Mouse (Mus musculus) midbrain, embryonic 12.5 days (tissue): ENCODE measurements at regions not wholly inside any gene's neighbourhood (a gene's known extent, or its start where the extent isn't known, plus 50 kb on each side); places are given as distances from the start of the nearest gene placed in this dataset.

Source experiments
- ATAC-seq: fragments of 200-750 bp; cut with Nextera tagmentation; 2 replicates; pipeline ENCODE4 v1.8.0; 2017; ENCODE audit warnings: low read depth, moderate TSS enrichment, moderate library complexity; ENCODE audit not compliant: low FRiP score
- H3K27ac ChIP-seq: fragments of 300-500 bp; sonication (generic); replicated peaks from 2 replicates; pipeline ENCODE4 v1.5.1; 2016; ENCODE audit warnings: mild to moderate bottlenecking
- H3K27me3 ChIP-seq: fragments of 300-500 bp; sonication (generic); 2 replicates; pipeline ENCODE4 v1.6.1; 2016; ENCODE audit warnings: mild to moderate bottlenecking
- H3K36me3 ChIP-seq: fragments of 300-500 bp; sonication (generic); 2 replicates; pipeline ENCODE4 v1.6.1; 2016
- H3K4me1 ChIP-seq: fragments of 300-500 bp; sonication (generic); 2 replicates; pipeline ENCODE4 v1.6.1; 2016
- H3K4me2 ChIP-seq: fragments of 300-500 bp; sonication (generic); replicated peaks from 2 replicates; pipeline ENCODE4 v1.6.1; 2016; ENCODE audit warnings: mild to moderate bottlenecking, moderate library complexity
- H3K4me3 ChIP-seq: fragments of 300-500 bp; sonication (generic); 2 replicates; pipeline ENCODE4 v1.5.1; 2016; ENCODE audit warnings: mild to moderate bottlenecking
- H3K9ac ChIP-seq: fragments of 300-500 bp; sonication (generic); replicated peaks from 2 replicates; pipeline ENCODE4 v1.6.1; 2016; ENCODE audit warnings: mild to moderate bottlenecking, moderate library complexity
- H3K9me3 ChIP-seq: fragments of 300-500 bp; sonication (generic); 2 replicates; pipeline ENCODE4 v1.6.1; 2016; ENCODE audit warnings: mild to moderate bottlenecking
- WGBS: fragments of 180-500 bp; shearing (Covaris S2); methylation state at CpG from one replicate; pipeline ENCODE4 v1.1.7; 2016; 5-methylcytosine and 5-hydroxymethylcytosine counted together

DNA sequence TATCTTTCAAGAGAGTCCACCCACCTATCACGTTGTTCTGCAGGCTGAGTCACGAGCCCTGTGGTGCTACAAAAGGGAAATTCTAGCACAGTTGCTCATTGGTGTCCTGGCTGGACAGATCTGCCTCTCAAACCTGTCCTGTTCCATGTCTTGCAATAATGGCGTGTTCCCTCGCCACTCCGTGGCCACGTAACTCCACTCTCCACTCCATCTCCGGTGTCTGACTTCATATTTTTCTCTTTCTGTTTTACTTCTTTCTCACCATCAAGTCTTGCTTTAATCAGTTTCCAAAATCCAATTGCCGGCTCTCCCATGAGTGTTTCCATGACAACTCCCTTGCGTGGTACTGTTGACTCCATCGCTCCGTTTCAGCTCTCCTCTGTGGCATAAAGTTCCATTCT, 107.1 kb upstream of the Oxgr1 start:
- Histone ChIP-seq H3K4me1 (0 out of 2 replicates have a peak, but pooled peaks cover under 1% of the 10 kb centered on the region), H3K9ac (no peak overlapping the region), H3K27ac (no peak overlapping the region), H3K36me3 (no peaks in the 10 kb centered on the region), H3K9me3 (no peaks in the 10 kb centered on the region), H3K4me3 (no peak overlapping the region), H3K4me2 (no peak overlapping the region), H3K27me3 (peaks cover 27% of the 10 kb centered on the region; the same call in 1 of the 2 replicates)
- 90% methylated on average over 11 of the region's 11 CpGs for WGBS
- ATAC-seq = no peak

DNA sequence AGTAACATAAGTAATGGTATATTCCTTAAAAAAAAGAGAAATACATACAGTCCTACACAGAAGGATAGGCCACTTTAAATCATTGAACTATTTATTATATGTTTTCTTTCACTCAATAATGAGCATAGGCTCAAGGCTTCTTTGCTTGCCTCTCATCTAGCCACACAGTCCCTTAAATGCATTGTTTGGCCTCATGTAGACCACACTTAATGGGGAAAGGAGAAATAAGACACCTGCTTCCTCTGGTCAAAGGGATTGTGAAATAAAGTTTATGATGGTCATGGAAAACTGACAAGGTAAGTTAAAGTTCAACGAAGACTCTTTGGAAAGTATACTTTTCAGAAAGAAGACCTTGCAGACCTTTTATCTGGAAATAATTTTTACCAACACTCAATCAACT, 108.4 kb upstream of the Oxgr1 start:
- no peaks in the 10 kb centered on the region for H3K9me3 ChIP-seq
- no peak overlapping the region for H3K4me3 ChIP-seq
- H3K4me1 ChIP-seq = peaks cover 13% of the 10 kb centered on the region
- H3K36me3 ChIP-seq = no peaks in the 10 kb centered on the region
- H3K27ac ChIP-seq = no peak overlapping the region
- no peak overlapping the region for H3K4me2 ChIP-seq
- peaks cover 22% of the 10 kb centered on the region; the same call in 1 of the 2 replicates for H3K27me3 ChIP-seq
- WGBS = 91% methylated on average over 1 of the region's 1 CpGs
- H3K9ac ChIP-seq = no peak overlapping the region
- no peak for ATAC-seq

DNA sequence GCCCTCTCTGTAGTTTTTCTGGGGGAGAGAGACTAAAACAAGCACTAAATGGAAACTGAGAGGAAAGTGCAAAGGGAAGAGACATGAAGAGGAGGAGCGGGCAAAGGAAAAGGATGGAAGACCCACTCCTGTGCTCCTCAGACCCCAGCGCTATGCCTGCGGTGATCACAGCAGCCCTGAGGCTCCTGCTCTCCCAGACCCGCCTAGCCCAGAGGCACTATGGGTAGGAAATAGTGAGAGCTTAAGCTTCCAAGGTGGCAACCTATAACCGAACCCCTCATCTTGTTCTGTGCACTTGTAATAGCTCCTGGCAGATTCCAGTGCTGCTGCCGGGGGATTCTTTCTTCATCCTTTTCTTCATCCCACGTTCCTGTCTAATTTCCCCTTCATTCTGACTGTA, 112.2 kb upstream of the Oxgr1 start:
- H3K4me3 ChIP-seq = no peak overlapping the region
- 0 out of 2 replicates have a peak, but pooled peaks have one; percentile 41 for ATAC-seq
- H3K9ac ChIP-seq = no peak overlapping the region
- no peak overlapping the region for H3K27ac ChIP-seq
- H3K27me3 ChIP-seq = peaks cover 20% of the 10 kb centered on the region
- 32% methylated on average over 7 of the region's 7 CpGs for WGBS
- no peaks in the 10 kb centered on the region for H3K36me3 ChIP-seq
- H3K4me2 ChIP-seq = peak overlapping the region; percentile 8
- H3K9me3 ChIP-seq = no peaks in the 10 kb centered on the region
- peaks cover 19% of the 10 kb centered on the region for H3K4me1 ChIP-seq

DNA sequence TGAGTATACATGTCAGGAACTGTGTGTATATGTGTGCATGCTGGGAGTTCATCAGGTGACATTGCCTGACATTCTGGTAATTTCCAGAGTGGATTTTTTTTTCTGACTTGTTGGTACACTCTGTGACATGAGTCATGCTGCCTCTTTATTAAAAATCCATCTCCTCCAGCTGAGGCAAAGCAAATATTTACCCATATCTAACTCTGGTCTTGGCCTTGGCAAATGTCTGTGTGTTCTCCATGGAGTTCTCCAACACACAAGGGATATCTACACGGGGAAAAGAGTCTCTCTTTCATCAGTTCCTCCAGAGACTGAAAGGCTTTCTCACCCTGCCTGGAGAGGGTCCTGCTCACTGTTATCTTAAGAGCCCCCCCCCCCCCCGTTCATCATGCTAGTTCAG, 111.3 kb upstream of the Mbnl2 start:
- H3K27me3 ChIP-seq = no peaks in the 10 kb centered on the region
- H3K36me3 ChIP-seq = no peaks in the 10 kb centered on the region
- H3K4me2 ChIP-seq = no peak overlapping the region
- no peak overlapping the region for H3K4me3 ChIP-seq
- H3K27ac ChIP-seq = no peak overlapping the region
- 66% methylated on average over 2 of the region's 2 CpGs for WGBS
- no peak for ATAC-seq
- no peak overlapping the region for H3K9ac ChIP-seq
- H3K9me3 ChIP-seq = no peaks in the 10 kb centered on the region
- H3K4me1 ChIP-seq = no peaks in the 10 kb centered on the region

DNA sequence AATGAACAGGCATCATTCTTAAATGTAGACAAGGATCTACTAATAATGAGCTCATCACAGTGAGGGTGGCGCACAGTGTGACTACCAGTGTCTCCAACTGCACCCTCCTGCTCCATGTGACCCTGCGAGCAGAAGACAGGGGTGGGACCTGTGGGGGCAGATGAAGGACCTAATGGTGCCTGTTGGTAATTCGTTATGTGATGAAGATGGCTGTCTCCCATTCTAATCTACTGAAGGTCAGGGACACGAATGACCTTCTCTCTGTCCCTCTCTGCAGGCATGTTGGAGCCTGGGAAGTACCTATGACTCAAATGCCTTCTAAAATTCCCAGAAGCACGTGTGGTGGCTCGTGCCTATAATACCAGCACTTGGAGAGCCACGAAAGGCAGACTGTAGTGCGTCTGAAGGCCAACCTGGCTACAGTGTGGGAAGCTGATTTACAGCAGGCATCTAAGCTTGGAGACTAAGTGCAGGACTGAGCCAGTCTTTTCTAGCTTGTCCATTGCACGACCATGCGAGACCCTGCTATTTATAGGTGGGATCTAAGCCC, 109.9 kb upstream of the Mbnl2 start:
- Histone ChIP-seq H3K27me3 (no peaks in the 10 kb centered on the region), H3K9ac (no peak overlapping the region), H3K4me3 (no peak overlapping the region), H3K4me2 (no peak overlapping the region), H3K4me1 (no peaks in the 10 kb centered on the region), H3K9me3 (no peaks in the 10 kb centered on the region), H3K27ac (no peak overlapping the region), H3K36me3 (no peaks in the 10 kb centered on the region)
- ATAC-seq = no peak
- 90% methylated on average over 10 of the region's 10 CpGs for WGBS

DNA sequence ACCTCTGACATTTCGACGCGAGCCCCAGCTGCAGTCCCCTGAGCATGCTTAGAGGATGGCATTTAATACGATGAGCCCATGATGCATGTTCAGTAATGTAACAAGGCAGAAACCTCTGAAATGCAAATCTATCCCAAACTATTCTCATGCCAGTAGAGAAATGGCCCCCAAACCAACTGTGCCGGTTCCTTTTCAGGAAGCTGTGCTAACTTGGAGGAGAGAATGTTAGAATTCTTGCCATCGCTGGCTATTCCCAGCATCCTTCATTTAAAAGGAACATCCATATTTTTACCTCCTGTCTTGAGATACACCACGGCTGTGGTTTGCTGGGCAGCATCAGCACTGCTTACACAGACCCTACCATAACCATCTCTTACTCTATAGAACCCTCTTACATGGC, 104.7 kb upstream of the Mbnl2 start:
- no peak overlapping the region for H3K27ac ChIP-seq
- no peak overlapping the region for H3K4me2 ChIP-seq
- H3K4me3 ChIP-seq = no peak overlapping the region
- H3K36me3 ChIP-seq = no peaks in the 10 kb centered on the region
- H3K9ac ChIP-seq = no peak overlapping the region
- H3K9me3 ChIP-seq = no peaks in the 10 kb centered on the region
- H3K4me1 ChIP-seq = no peaks in the 10 kb centered on the region
- ATAC-seq = no peak
- 90% methylated on average over 7 of the region's 7 CpGs for WGBS
- H3K27me3 ChIP-seq = no peaks in the 10 kb centered on the region

DNA sequence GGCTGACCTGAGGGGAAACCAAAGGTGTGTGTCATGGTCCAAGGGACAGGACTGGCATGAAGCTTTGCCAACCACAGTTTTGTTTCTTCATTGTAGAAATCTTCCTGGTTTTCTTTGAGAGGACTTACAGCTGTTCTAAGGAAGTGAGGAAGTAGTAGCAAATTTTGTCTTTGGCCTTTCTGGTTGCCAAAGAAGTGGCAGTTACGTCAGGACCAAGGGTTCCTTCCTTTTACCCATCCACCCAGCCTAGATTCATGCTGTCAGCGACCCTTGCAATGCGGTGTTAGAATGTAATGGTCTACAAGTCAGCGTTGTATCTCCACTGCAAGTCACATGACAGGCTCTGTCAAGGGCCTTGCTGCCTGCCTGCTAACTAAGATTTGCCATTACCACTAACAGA, 103.4 kb upstream of the Mbnl2 start:
- no peaks in the 10 kb centered on the region for H3K9me3 ChIP-seq
- no peaks in the 10 kb centered on the region for H3K27me3 ChIP-seq
- H3K36me3 ChIP-seq = no peaks in the 10 kb centered on the region
- no peaks in the 10 kb centered on the region for H3K4me1 ChIP-seq
- WGBS = 85% methylated on average over 4 of the region's 4 CpGs
- ATAC-seq = no peak
- no peak overlapping the region for H3K4me3 ChIP-seq
- H3K4me2 ChIP-seq = no peak overlapping the region
- no peak overlapping the region for H3K9ac ChIP-seq
- no peak overlapping the region for H3K27ac ChIP-seq

DNA sequence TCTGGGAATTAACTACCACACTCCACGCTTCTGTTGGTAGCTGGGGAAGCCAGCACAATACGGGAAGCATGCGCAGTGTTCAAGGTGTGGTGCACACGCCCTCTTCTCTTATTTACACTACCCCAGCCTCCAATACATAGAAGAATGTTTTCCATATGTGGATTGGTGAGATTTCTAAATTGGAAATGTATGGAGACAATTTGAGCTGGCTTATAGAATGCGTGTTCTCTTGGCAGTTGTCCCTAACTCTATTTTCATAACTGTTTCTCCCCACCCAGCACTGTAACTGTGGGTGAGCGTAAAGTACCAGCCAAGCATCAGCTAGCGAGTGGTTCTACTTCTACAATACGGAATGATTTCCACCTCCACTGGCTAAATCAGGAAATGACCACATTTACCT, 102.6 kb upstream of the Mbnl2 start:
- Histone ChIP-seq H3K27ac (no peak overlapping the region), H3K4me2 (no peak overlapping the region), H3K27me3 (no peaks in the 10 kb centered on the region), H3K36me3 (no peaks in the 10 kb centered on the region), H3K9ac (no peak overlapping the region), H3K4me3 (no peak overlapping the region), H3K4me1 (no peaks in the 10 kb centered on the region), H3K9me3 (no peaks in the 10 kb centered on the region)
- WGBS = 81% methylated on average over 8 of the region's 8 CpGs
- no peak for ATAC-seq

DNA sequence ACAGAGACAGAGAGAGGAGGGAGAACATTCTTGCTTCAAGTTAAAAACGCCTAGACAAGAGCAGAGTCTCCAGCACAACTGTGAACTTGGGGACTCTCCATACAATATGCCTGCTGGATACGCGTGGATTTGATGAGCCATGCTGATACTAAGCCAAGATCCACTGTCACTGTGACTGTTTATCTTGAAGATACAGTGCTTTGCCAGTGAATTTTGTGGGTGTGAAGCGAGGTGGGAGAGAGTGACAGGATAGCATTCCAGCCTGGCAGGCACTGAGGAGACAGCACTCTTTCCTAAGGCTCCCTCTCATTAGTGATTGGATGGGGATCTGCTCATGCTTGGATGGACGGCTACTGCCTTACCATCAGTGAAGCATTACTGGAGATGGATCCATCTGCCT, 100.9 kb upstream of the Mbnl2 start:
- H3K27ac ChIP-seq = no peak overlapping the region
- no peaks in the 10 kb centered on the region for H3K9me3 ChIP-seq
- no peak overlapping the region for H3K4me3 ChIP-seq
- H3K4me1 ChIP-seq = no peaks in the 10 kb centered on the region
- WGBS = 87% methylated on average over 5 of the region's 5 CpGs
- H3K9ac ChIP-seq = no peak overlapping the region
- no peak for ATAC-seq
- no peaks in the 10 kb centered on the region for H3K27me3 ChIP-seq
- no peak overlapping the region for H3K4me2 ChIP-seq
- H3K36me3 ChIP-seq = no peaks in the 10 kb centered on the region

DNA sequence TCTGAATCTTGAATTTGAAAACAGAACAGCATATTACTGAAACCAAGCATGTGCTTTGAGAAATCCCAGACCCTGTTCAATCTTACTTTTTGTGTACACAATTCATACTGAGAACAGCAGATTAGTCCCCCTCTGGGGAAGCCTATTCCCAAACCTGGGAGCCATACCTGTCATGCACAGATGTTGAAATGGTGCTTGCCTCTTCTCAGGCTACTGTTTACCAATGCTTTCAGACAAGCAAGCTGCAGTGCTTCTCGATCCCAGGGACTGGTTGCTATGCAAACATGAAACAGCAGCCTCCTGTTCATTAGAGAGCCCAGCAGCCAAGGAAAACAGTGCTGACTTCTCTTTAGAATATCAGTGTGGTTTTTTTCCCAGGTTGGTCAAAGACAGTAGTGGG, 80.3 kb upstream of the Mbnl2 start:
- Histone ChIP-seq H3K9ac (no peak overlapping the region), H3K4me2 (no peak overlapping the region), H3K9me3 (no peaks in the 10 kb centered on the region), H3K27me3 (no peaks in the 10 kb centered on the region), H3K36me3 (no peaks in the 10 kb centered on the region), H3K4me3 (no peak overlapping the region), H3K4me1 (no peaks in the 10 kb centered on the region), H3K27ac (no peak overlapping the region)
- ATAC-seq = no peak
- 69% methylated on average over 1 of the region's 1 CpGs for WGBS

DNA sequence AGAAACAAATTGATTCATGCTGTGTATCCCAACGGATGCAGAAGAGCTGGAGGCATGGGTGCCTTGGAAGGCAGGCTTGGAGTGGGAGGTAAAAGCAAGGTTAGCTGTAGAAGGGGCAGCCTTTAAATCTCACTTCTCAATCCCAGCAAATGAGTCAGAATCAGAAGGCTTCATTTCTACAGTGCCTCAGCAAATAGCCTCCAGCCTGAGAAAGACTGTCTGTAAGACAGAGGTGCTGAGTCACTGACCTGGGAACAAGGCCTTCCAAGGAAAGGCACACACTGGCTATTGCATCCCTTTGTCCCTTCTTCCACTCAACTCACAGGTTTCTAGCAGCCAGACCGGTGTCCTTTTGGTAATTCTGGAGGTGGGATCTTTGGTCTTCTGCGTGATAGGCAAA, 63.7 kb upstream of the Mbnl2 start:
- no peaks in the 10 kb centered on the region for H3K36me3 ChIP-seq
- 89% methylated on average over 3 of the region's 3 CpGs for WGBS
- H3K4me1 ChIP-seq = no peaks in the 10 kb centered on the region
- no peak for ATAC-seq
- H3K9me3 ChIP-seq = no peaks in the 10 kb centered on the region
- H3K9ac ChIP-seq = no peak overlapping the region
- H3K4me3 ChIP-seq = no peak overlapping the region
- no peak overlapping the region for H3K4me2 ChIP-seq
- no peak overlapping the region for H3K27ac ChIP-seq
- H3K27me3 ChIP-seq = no peaks in the 10 kb centered on the region

DNA sequence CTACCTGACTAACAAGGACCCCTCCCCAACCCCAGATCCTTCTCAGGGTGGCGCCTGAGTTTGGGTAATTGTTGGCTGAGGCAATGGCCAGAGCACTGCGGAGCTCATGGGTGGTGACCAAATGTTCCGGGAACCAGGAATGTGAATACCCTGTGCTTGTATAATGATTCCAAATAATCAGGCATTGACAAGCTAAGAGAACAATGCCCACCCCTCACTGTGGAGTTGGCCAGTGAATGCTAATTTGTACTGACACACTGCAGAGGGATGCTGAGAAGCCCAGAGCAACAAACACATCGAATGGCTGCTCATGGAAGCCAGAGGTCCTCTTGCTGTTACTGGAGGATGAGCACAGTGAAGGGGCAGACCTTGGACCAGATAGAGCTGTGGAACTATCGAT, 62.8 kb upstream of the Mbnl2 start:
- ATAC-seq = no peak
- H3K9ac ChIP-seq = no peak overlapping the region
- H3K4me2 ChIP-seq = no peak overlapping the region
- no peaks in the 10 kb centered on the region for H3K4me1 ChIP-seq
- H3K27me3 ChIP-seq = no peaks in the 10 kb centered on the region
- H3K9me3 ChIP-seq = no peaks in the 10 kb centered on the region
- H3K27ac ChIP-seq = no peak overlapping the region
- 69% methylated on average over 5 of the region's 5 CpGs for WGBS
- no peak overlapping the region for H3K4me3 ChIP-seq
- no peaks in the 10 kb centered on the region for H3K36me3 ChIP-seq

DNA sequence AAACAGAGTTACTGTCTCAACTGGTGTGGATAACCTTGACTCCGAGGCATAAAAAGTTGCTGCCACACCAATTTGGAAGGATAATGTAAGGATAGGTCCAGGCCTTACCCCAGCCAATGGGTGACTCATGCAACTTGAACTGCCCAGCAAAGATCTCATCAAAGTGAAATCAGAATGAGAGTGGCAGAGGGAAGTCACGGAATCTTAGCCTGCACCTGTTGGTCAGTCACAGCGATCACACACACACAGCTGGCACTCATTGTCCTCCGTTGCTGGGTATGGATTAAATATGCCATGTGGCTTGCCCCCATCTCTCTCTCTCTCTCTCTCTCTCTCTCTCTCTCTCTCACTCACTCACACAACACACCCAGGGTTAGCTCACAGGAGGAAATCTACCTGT, 56.2 kb upstream of the Mbnl2 start:
- no peaks in the 10 kb centered on the region for H3K36me3 ChIP-seq
- no peak overlapping the region for H3K4me2 ChIP-seq
- H3K4me1 ChIP-seq = 0 out of 2 replicates have a peak, but pooled peaks cover 2% of the 10 kb centered on the region
- H3K27ac ChIP-seq = no peak overlapping the region
- H3K4me3 ChIP-seq = no peak overlapping the region
- no peak for ATAC-seq
- 94% methylated on average over 4 of the region's 4 CpGs for WGBS
- no peaks in the 10 kb centered on the region for H3K9me3 ChIP-seq
- H3K9ac ChIP-seq = no peak overlapping the region
- no peaks in the 10 kb centered on the region for H3K27me3 ChIP-seq
